Mouse (Mus musculus) forebrain, embryonic 12.5 days (tissue): ENCODE results near the gene Larp7. TPM values are rescaled to one million over a fixed set of nuclear protein-coding genes. Genes with fewer than 3 reads are reported as not detected.

Experiments used
- ATAC-seq: fragments of 200-750 bp; cut with Nextera tagmentation; 2 replicates; pipeline ENCODE4 v1.8.0; 2017; ENCODE audit warnings: moderate TSS enrichment; ENCODE audit not compliant: low FRiP score
- H3K27ac ChIP-seq: fragments of 300-500 bp; sonication (generic); 2 replicates; pipeline ENCODE4 v1.5.1; 2016; ENCODE audit warnings: mild to moderate bottlenecking
- H3K27me3 ChIP-seq: fragments of 300-500 bp; sonication (generic); 2 replicates; pipeline ENCODE4 v1.6.1; 2016; ENCODE audit warnings: mild to moderate bottlenecking
- H3K36me3 ChIP-seq: fragments of 300-500 bp; sonication (generic); replicated peaks from 2 replicates; pipeline ENCODE4 v1.6.1; 2016; ENCODE audit warnings: mild to moderate bottlenecking
- H3K4me1 ChIP-seq: fragments of 300-500 bp; sonication (generic); 2 replicates; pipeline ENCODE4 v1.6.1; 2016
- H3K4me2 ChIP-seq: fragments of 300-500 bp; sonication (generic); 2 replicates; pipeline ENCODE4 v1.6.1; 2016; ENCODE audit warnings: mild to moderate bottlenecking, moderate library complexity
- H3K4me3 ChIP-seq: fragments of 300-500 bp; sonication (generic); replicated peaks from 2 replicates; pipeline ENCODE4 v1.5.1; 2016; ENCODE audit warnings: mild to moderate bottlenecking
- H3K9ac ChIP-seq: fragments of 300-500 bp; sonication (generic); 2 replicates; pipeline ENCODE4 v1.6.1; 2016; ENCODE audit warnings: mild to moderate bottlenecking
- H3K9me3 ChIP-seq: fragments of 300-500 bp; sonication (generic); 2 replicates; pipeline ENCODE4 v1.6.1; 2016
- WGBS: fragments of 180-500 bp; shearing (Covaris S2); methylation state at CpG from one replicate; pipeline ENCODE4 v1.1.7; 2016; 5-methylcytosine and 5-hydroxymethylcytosine counted together
- microRNA counts: library from miRNA; unstranded; fragments of <30 nt; microRNA quantifications from one replicate; lab custom pipeline; 2017
- microRNA-seq: library from miRNA; unstranded; fragments of <30 nt; microRNA quantifications from one replicate; pipeline ENCODE4, GENCODE M21; 2017
- polyA plus RNA-seq: library from polyadenylated mRNA; unstranded; fragments of >200 nt; fragmentation: Nextera tagmentation; extraction: Ambion mirVana; gene quantifications from 2 replicates; pipeline ENCODE4 v1.2.1, GENCODE M21; 2016

The Larp7 gene
- polyA plus RNA-seq, 1 experiment from 2014 or later, result 75.1 TPM

- 82% methylated on average over 15 of the region's 15 CpGs for WGBS
- no peaks in the 10 kb centered on the region for H3K27me3 ChIP-seq
- no peak for ATAC-seq
- H3K9me3 ChIP-seq, result no peaks in the 10 kb centered on the region
- H3K27ac ChIP-seq, result no peak overlapping the region
- no peak overlapping the region for H3K4me3 ChIP-seq
- no peak overlapping the region for H3K4me2 ChIP-seq
- no peak overlapping the region for H3K9ac ChIP-seq
- no peaks in the 10 kb centered on the region for H3K36me3 ChIP-seq
- no peaks in the 10 kb centered on the region for H3K4me1 ChIP-seq
Observed at GRCm38 (mm10) chr3:127507878-127508783, 45.0 kb downstream of the Larp7 start.

DNA sequence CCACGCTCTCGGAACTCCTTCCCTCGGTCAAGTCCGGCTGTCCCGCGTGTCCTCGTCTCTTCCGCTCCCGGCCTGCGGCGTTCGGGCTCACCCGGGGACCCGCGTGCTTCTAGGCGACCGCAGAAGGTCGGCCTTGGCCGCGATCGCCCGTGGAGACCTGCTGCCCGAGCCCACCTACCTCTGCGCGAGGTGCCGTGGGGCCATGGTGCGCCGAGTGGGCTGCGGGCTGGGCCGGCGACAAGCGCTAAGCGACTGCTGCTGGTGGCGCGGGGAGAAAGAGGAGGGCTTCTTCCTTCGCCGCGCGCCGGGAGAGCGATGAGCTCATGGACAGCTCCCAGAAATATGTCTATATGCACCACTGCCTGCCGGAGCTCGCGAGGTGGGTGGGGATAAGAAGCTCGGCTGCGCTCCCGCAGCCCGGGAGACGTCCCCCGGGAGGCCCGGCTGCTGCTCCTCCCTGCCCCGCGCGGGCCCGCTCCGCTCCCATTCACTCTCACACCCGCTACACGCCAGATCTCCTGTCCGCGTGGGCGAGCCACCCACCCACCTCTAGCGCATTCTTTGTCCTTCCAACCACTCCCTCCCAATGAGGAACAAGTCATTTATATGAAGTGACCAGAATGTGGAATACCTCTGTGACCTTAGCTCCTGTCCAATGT lies 54.3 kb downstream of the Larp7 start, which contains the start of gene Ank2:
Ank2 (minus strand) TSS at position 609 of the 659 bp plus-strand sequence.
- peak within 1 kb of the TSS; percentile 71 for H3K4me3 ChIP-seq
- peak within 1 kb of the TSS; percentile 100 for H3K4me2 ChIP-seq
- peak; percentile 72 for ATAC-seq
- peak within 1 kb of the TSS; percentile 76 for H3K9ac ChIP-seq
- no peaks in the 10 kb centered on the region for H3K36me3 ChIP-seq
- H3K27ac ChIP-seq, result no peak within 1 kb of the TSS
- H3K27me3 ChIP-seq, result peaks cover 32% of the 10 kb centered on the region
- H3K4me1 ChIP-seq, result peaks cover 12% of the 10 kb centered on the region
- WGBS, result under 1% methylated on average over 59 of the region's 62 CpGs
- no peaks in the 10 kb centered on the region for H3K9me3 ChIP-seq

DNA sequence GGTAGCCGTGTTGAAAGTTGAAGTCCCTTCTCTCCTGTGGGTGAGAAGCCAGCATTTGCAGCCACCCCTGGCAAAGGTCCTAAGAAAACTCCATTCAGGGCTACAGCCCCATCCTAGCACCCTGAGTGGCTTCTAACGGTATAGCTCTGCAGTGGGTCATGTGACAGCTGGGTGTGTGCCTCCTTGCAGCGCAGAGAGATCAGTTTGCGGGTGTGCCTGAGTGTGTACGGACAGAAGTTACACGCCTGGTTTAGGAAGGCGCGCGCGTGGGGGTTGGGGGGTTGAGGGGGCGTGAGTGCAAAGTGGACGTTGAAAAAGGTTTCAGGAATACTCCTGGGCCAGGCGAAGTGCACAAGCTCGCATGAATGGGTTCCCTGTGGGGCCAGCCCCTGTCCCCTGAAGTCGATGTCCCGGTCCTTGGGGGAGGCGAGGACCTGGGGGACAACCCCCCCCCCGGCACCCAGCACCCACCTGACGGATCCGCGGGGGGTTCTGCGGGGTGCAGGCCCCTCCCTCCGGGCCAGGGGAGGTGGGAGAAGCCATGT lies 54.9 kb downstream of the Larp7 start:
- Histone ChIP-seq H3K27ac (no peak overlapping the region), H3K4me3 (peak overlapping the region; percentile 71), H3K9me3 (no peaks in the 10 kb centered on the region), H3K4me2 (peak overlapping the region; percentile 100), H3K27me3 (peaks cover 32% of the 10 kb centered on the region), H3K4me1 (peaks cover 12% of the 10 kb centered on the region), H3K9ac (peak overlapping the region; percentile 76), H3K36me3 (no peaks in the 10 kb centered on the region)
- WGBS, result 3% methylated on average over 17 of the region's 23 CpGs
- peak; percentile 85 for ATAC-seq

DNA sequence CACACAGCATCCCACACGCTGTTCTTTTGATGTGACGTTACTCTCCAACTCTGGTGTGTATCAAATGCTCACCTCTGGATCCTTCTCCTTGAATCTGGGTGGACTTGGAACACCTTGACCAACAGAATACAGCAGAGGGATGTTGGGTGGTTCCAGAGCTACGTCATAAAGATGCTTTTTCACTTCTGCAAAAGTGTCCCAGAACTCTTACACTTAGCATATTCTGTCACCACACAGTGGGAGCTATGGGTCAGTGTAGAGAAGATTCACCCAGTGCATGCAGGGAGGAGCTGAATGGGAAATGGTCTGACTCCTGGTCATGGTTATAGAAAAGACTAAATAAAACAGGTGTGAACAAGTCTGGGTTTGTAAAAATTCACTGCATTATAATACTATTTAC lies 60.5 kb downstream of the Larp7 start:
- 92% methylated on average over 3 of the region's 3 CpGs for WGBS

GRCm38 (mm10) chr3:127487302-127487701 lies 65.8 kb downstream of the Larp7 start:
- H3K4me2 ChIP-seq, result no peak overlapping the region
- no peak for ATAC-seq
- no peak overlapping the region for H3K9ac ChIP-seq
- no peaks in the 10 kb centered on the region for H3K36me3 ChIP-seq
- WGBS, result 60% methylated on average over 7 of the region's 7 CpGs
- H3K4me1 ChIP-seq, result no peaks in the 10 kb centered on the region; the same call in 1 of the 2 replicates
- H3K27ac ChIP-seq, result no peak overlapping the region
- no peaks in the 10 kb centered on the region for H3K9me3 ChIP-seq
- no peak overlapping the region for H3K4me3 ChIP-seq
- H3K27me3 ChIP-seq, result no peaks in the 10 kb centered on the region

More for the DNA sequence above, 60.5 kb downstream of the Larp7 start:
- Histone ChIP-seq H3K4me3 (no peak overlapping the region), H3K4me2 (no peak overlapping the region), H3K36me3 (no peaks in the 10 kb centered on the region), H3K9me3 (no peaks in the 10 kb centered on the region), H3K9ac (no peak overlapping the region), H3K27me3 (peaks cover 2% of the 10 kb centered on the region; the same call in 1 of the 2 replicates), H3K4me1 (no peaks in the 10 kb centered on the region), H3K27ac (no peak overlapping the region)
- no peak for ATAC-seq

MicroRNA genes within 50 kb of the gene (microRNA counts, 519-probe panel; counts per million panel counts)
- 3,259 counts per million, percentile 28 among the panel's probes with 10 or more counts for microRNA mmu-miR-302a (lab: Ali Mortazavi, UCI)
- microRNA mmu-miR-302b (lab: Ali Mortazavi, UCI), result not detected
- microRNA mmu-miR-302c (lab: Ali Mortazavi, UCI), result not detected
- microRNA mmu-miR-302d (lab: Ali Mortazavi, UCI), result 4,497 counts per million, percentile 55 among the panel's probes with 10 or more counts
- 3,498 counts per million, percentile 33 among the panel's probes with 10 or more counts for microRNA mmu-miR-367 (lab: Ali Mortazavi, UCI)

Small RNA genes lying within 50 kb of the gene (microRNA-seq; reads per million reads assigned to microRNA genes)
- 906 reads per million, percentile 75 among the genes with 10 or more reads in this experiment for gene Mir302a
- gene Mir302b, result 602 reads per million, percentile 71 among the genes with 10 or more reads in this experiment
- gene Mir302c, result 103 reads per million, percentile 49 among the genes with 10 or more reads in this experiment
- 795 reads per million, percentile 74 among the genes with 10 or more reads in this experiment for gene Mir302d
- gene Mir367, result not detected

Other genes with a start within 250 kb of the Larp7 start
- gene Ank2, start 54.0 kb downstream of the Larp7 start, polyA plus RNA-seq, result 118 and 121 TPM in 2 replicates
- 16.5 and 20.0 TPM in 2 replicates for gene Zgrf1, start 140 bp upstream of the Larp7 start, polyA plus RNA-seq
- 161 and 168 TPM in 2 replicates for gene Neurog2, start 79.8 kb upstream of the Larp7 start, polyA plus RNA-seq
- 1.6 and 2.2 TPM in 2 replicates for gene Alpk1, start 227.2 kb upstream of the Larp7 start, polyA plus RNA-seq
- 3.8 and 4.2 TPM in 2 replicates for gene Tifa, start 236.5 kb upstream of the Larp7 start, polyA plus RNA-seq